In genomic region chr11:31839084-31839460, GRCm38 (mm10) we compare ENCODE assay signal across 10 mouse cellular contexts. TPM values are rescaled to one million over a fixed set of nuclear protein-coding genes. Genes with fewer than 3 reads are reported as not detected.
DNase-seq lines count a peak whose midpoint lies in the region; ATAC-seq and TF ChIP-seq lines count a peak whose summit lies in the region.
"Had no signal": no experiment of that assay in that cellular context is flagged by ENCODE, and none has a peak within 500 bp of the region (broad histone marks: within the 10 kb centered on the region; RNA-seq: fewer than 3 reads in every experiment).

No protein-coding gene starts in this region.

- no peak for DNase-seq in layer of hippocampus, adult 2 months (ENCODE audit: low spot score in 2 of 2)
- DNase-seq in layer of hippocampus, adult 11-12 months (ENCODE audit: low spot score): no peak
- no peak for DNase-seq in hindbrain, embryonic 10.5 days (ENCODE audit: low spot score)
- DNase-seq in urinary bladder, postnatal 14 days (ENCODE audit: low spot score): no peak
- no peak for DNase-seq in stomach, postnatal 0 days (ENCODE audit: low spot score)

- H3K27me3 ChIP-seq in forebrain, embryonic 15.5 days: no peaks in the 10 kb centered on the region
- no peaks in the 10 kb centered on the region for H3K27me3 ChIP-seq in hindbrain, embryonic 10.5 days (ENCODE audit: insufficient read depth, poor library complexity, severe bottlenecking)
- H3K27me3 ChIP-seq in midbrain, embryonic 16.5 days (ENCODE audit: control insufficient read depth, insufficient read depth, low read depth, low read length): no peaks in the 10 kb centered on the region
- H3K27me3 ChIP-seq in stomach, postnatal 0 days (ENCODE audit: control insufficient read depth, insufficient read depth, low read length): no peaks in the 10 kb centered on the region

- H3K27ac ChIP-seq in layer of hippocampus, adult 2 months: peak overlapping the region; percentile 69
- peak overlapping the region; percentile 54 for H3K27ac ChIP-seq in forebrain, embryonic 15.5 days (replicated peaks)
- H3K27ac ChIP-seq in hindbrain, embryonic 10.5 days: peak overlapping the region; percentile 76
- H3K27ac ChIP-seq in midbrain, embryonic 16.5 days (ENCODE audit: low read length): peak overlapping the region; percentile 53
- no peak overlapping the region for H3K27ac ChIP-seq in stomach, postnatal 0 days (replicated peaks)

- ATAC-seq in forebrain, embryonic 15.5 days (replicated peaks): no peak
- 0 out of 2 replicates have a peak, but pooled peaks have one; percentile 14 for ATAC-seq in midbrain, embryonic 16.5 days
- ATAC-seq in megakaryocyte-erythroid progenitor cell, adult 5-6 weeks (replicated peaks; ENCODE audit: low FRiP score, low TSS enrichment, poor library complexity, severe bottlenecking): no peak
- no peak for ATAC-seq in stomach, postnatal 0 days (ENCODE audit: low FRiP score, low TSS enrichment)
- ATAC-seq: activated CD4-positive, CD25-positive, alpha-beta regulatory T cell, adult 4 months had no signal

- H3K4me3 ChIP-seq in layer of hippocampus, adult 2 months: no peak overlapping the region
- no peak overlapping the region for H3K4me3 ChIP-seq in forebrain, embryonic 15.5 days
- H3K4me3 ChIP-seq in hindbrain, embryonic 10.5 days: no peak overlapping the region
- H3K4me3 ChIP-seq in midbrain, embryonic 16.5 days (ENCODE audit: low read depth, low read length): no peak overlapping the region
- no peak overlapping the region for H3K4me3 ChIP-seq in stomach, postnatal 0 days (ENCODE audit: low read depth, low read length)
- H3K4me3 ChIP-seq: erythroblast, embryonic 14.5 days had no signal

- TF ChIP-seq CTCF in layer of hippocampus, adult 2 months (conservative IDR thresholded peaks at IDR 0.05): no peak
- TF ChIP-seq CTCF in stomach, postnatal 0 days (IDR thresholded peaks at IDR 0.05; ENCODE audit: low read depth): no peak

- WGBS in forebrain, embryonic 15.5 days: 23% methylated on average over 6 of the region's 6 CpGs
- WGBS in hindbrain, embryonic 10.5 days: 65% methylated on average over 6 of the region's 6 CpGs
- 22% methylated on average over 6 of the region's 6 CpGs for WGBS in midbrain, embryonic 16.5 days
- WGBS in stomach, postnatal 0 days: 64% methylated on average over 6 of the region's 6 CpGs

- no peak overlapping the region for H3K4me2 ChIP-seq in forebrain, embryonic 15.5 days (replicated peaks)
- no peak overlapping the region for H3K4me2 ChIP-seq in midbrain, embryonic 16.5 days (ENCODE audit: low read length)
- no peak overlapping the region for H3K4me2 ChIP-seq in stomach, postnatal 0 days (replicated peaks; ENCODE audit: low read depth)

- H3K9me3 ChIP-seq in forebrain, embryonic 15.5 days: no peaks in the 10 kb centered on the region
- no peaks in the 10 kb centered on the region for H3K9me3 ChIP-seq in hindbrain, embryonic 10.5 days
- H3K9me3 ChIP-seq in midbrain, embryonic 16.5 days (replicated peaks; ENCODE audit: control insufficient read depth, low read length, poor library complexity, severe bottlenecking): no peaks in the 10 kb centered on the region
- H3K9me3 ChIP-seq in stomach, postnatal 0 days (ENCODE audit: control insufficient read depth, low read length): no peaks in the 10 kb centered on the region

- no peak overlapping the region for H3K9ac ChIP-seq in forebrain, embryonic 15.5 days (replicated peaks)
- 0 out of 2 replicates have a peak overlapping the region, but pooled peaks have one; percentile 20 for H3K9ac ChIP-seq in midbrain, embryonic 16.5 days (ENCODE audit: low read depth, low read length)
- H3K9ac ChIP-seq in stomach, postnatal 0 days (ENCODE audit: low read length): no peak overlapping the region

- no peaks in the 10 kb centered on the region for H3K36me3 ChIP-seq in forebrain, embryonic 15.5 days
- H3K36me3 ChIP-seq in hindbrain, embryonic 10.5 days: no peaks in the 10 kb centered on the region
- no peaks in the 10 kb centered on the region for H3K36me3 ChIP-seq in midbrain, embryonic 16.5 days (ENCODE audit: control insufficient read depth, insufficient read depth, low read length)
- no peaks in the 10 kb centered on the region for H3K36me3 ChIP-seq in stomach, postnatal 0 days (ENCODE audit: control insufficient read depth, insufficient read depth, low read length)

- no peak for TF ChIP-seq EP300 in stomach, postnatal 0 days (optimal IDR thresholded peaks at IDR 0.05)

- H3K4me1 ChIP-seq in forebrain, embryonic 15.5 days: peaks cover 24% of the 10 kb centered on the region
- peaks cover 21% of the 10 kb centered on the region for H3K4me1 ChIP-seq in hindbrain, embryonic 10.5 days (replicated peaks)
- peaks cover 16% of the 10 kb centered on the region for H3K4me1 ChIP-seq in midbrain, embryonic 16.5 days (ENCODE audit: control insufficient read depth, insufficient read depth, low read length)
- H3K4me1 ChIP-seq in stomach, postnatal 0 days (replicated peaks; ENCODE audit: control insufficient read depth, insufficient read depth): no peaks in the 10 kb centered on the region

RNA-seq across cellular contexts. Expression of gene Cpeb4, which starts 32.9 kb away (rescaled TPM):
- 100 to 1,000 TPM; 153 to 156 TPM for total RNA-seq in layer of hippocampus, adult 2 months (2021)
- polyA plus RNA-seq in forebrain, embryonic 15.5 days (2015; fragmentation: Nextera tagmentation; extraction: Ambion mirVana): 15.9 and 16.4 TPM in 2 replicates
- polyA plus RNA-seq in hindbrain, embryonic 10.5 days (2016; fragmentation: Nextera tagmentation; extraction: Ambion mirVana): 5.4 and 6.0 TPM in 2 replicates
- 20.1 and 21.3 TPM in 2 replicates for polyA plus RNA-seq in midbrain, embryonic 16.5 days (2015; fragmentation: Nextera tagmentation; extraction: Ambion mirVana)
- total RNA-seq in megakaryocyte-erythroid progenitor cell, adult 5-6 weeks (2014; fragmentation: Nextera tagmentation): 9.9 and 10.2 TPM in 2 replicates
- 8.7 and 13.2 TPM in 2 replicates for total RNA-seq in megakaryocyte-erythroid progenitor cell, adult 5-6 weeks (2017)
- 5.7 and 6.1 TPM in 2 replicates for polyA plus RNA-seq in stomach, postnatal 0 days (2015; fragmentation: Nextera tagmentation; extraction: Ambion mirVana)
